Mouse (Mus musculus): ENCODE results near the gene Frmd4a. TPM values are rescaled to one million over a fixed set of nuclear protein-coding genes. Genes with fewer than 3 reads are reported as not detected.

Gene Frmd4a
- total and polyA plus RNA-seq, 3 experiments = 10.4 to 21.0 (median 20.0) TPM

GRCm38 (mm10) chr2:4113303-4113920, 95.9 kb downstream of the Frmd4a start:
- Histone ChIP-seq H3K27me3 (ENCODE audit: control insufficient read depth, insufficient read depth, low read length) (no peaks in the 10 kb centered on the region), H3K36me3 (ENCODE audit: control insufficient read depth, insufficient read depth, low read length) (no peaks in the 10 kb centered on the region), H3K27ac (no peak overlapping the region), H3K4me1 (ENCODE audit: control insufficient read depth, insufficient read depth, low read length) (no peaks in the 10 kb centered on the region), H3K9ac (ENCODE audit: low read depth, low read length) (no peak overlapping the region), H3K4me3 (no peak overlapping the region), H3K79me2 (replicated peaks; ENCODE audit: control insufficient read depth, insufficient read depth, low read length) (no peaks in the 10 kb centered on the region)
- TF ChIP-seq CTCF (IDR thresholded peaks at IDR 0.05) = no peak
- no peak for TF ChIP-seq EP300 (IDR thresholded peaks at IDR 0.05; ENCODE audit: insufficient read depth, low read depth, low read length)
- no peak for TF ChIP-seq POLR2A (IDR thresholded peaks at IDR 0.05; ENCODE audit: insufficient read depth, low read depth, low read length)
- intact Hi-C loops (cut with DNase I) = no loop called here
- DNase-seq = no peak
- 65% methylated on average over 7 of the region's 7 CpGs for WGBS

- H3K9ac ChIP-seq (ENCODE audit: low read depth, low read length) = no peak overlapping the region
- H3K27ac ChIP-seq = no peak overlapping the region
- no peaks in the 10 kb centered on the region for H3K27me3 ChIP-seq (ENCODE audit: control insufficient read depth, insufficient read depth, low read length)
- no peaks in the 10 kb centered on the region for H3K36me3 ChIP-seq (ENCODE audit: control insufficient read depth, insufficient read depth, low read length)
- no peaks in the 10 kb centered on the region for H3K4me1 ChIP-seq (ENCODE audit: control insufficient read depth, insufficient read depth, low read length)
- DNase-seq = no peak
- H3K79me2 ChIP-seq (replicated peaks; ENCODE audit: control insufficient read depth, insufficient read depth, low read length) = no peaks in the 10 kb centered on the region
- TF ChIP-seq CTCF (IDR thresholded peaks at IDR 0.05) = no peak
- TF ChIP-seq EP300 (IDR thresholded peaks at IDR 0.05; ENCODE audit: insufficient read depth, low read depth, low read length) = no peak
- TF ChIP-seq POLR2A (IDR thresholded peaks at IDR 0.05; ENCODE audit: insufficient read depth, low read depth, low read length) = no peak
- WGBS = 68% methylated on average over 9 of the region's 9 CpGs
- H3K4me3 ChIP-seq = no peak overlapping the region
- intact Hi-C loops (cut with DNase I) = no loop called here
Observed at GRCm38 (mm10) chr2:4119678-4120458, 102.4 kb downstream of the Frmd4a start.

GRCm38 (mm10) chr2:4131216-4131615, 113.7 kb downstream of the Frmd4a start:
- Histone ChIP-seq H3K9ac (ENCODE audit: low read depth, low read length) (no peak overlapping the region), H3K27me3 (ENCODE audit: control insufficient read depth, insufficient read depth, low read length) (no peaks in the 10 kb centered on the region), H3K4me1 (ENCODE audit: control insufficient read depth, insufficient read depth, low read length) (no peaks in the 10 kb centered on the region), H3K27ac (no peak overlapping the region), H3K36me3 (ENCODE audit: control insufficient read depth, insufficient read depth, low read length) (no peaks in the 10 kb centered on the region), H3K4me3 (no peak overlapping the region), H3K79me2 (replicated peaks; ENCODE audit: control insufficient read depth, insufficient read depth, low read length) (no peaks in the 10 kb centered on the region)
- TF ChIP-seq CTCF (IDR thresholded peaks at IDR 0.05) (no peak), POLR2A (IDR thresholded peaks at IDR 0.05; ENCODE audit: insufficient read depth, low read depth, low read length) (no peak)
- intact Hi-C loops (cut with DNase I) = no loop called here
- DNase-seq = no peak
- WGBS = 88% methylated on average over 4 of the region's 4 CpGs

- Histone ChIP-seq H3K36me3 (ENCODE audit: control insufficient read depth, insufficient read depth, low read length) (no peaks in the 10 kb centered on the region), H3K9ac (ENCODE audit: low read depth, low read length) (no peak overlapping the region), H3K27me3 (ENCODE audit: control insufficient read depth, insufficient read depth, low read length) (no peaks in the 10 kb centered on the region), H3K27ac (no peak overlapping the region), H3K4me3 (no peak overlapping the region), H3K79me2 (replicated peaks; ENCODE audit: control insufficient read depth, insufficient read depth, low read length) (no peaks in the 10 kb centered on the region), H3K4me1 (ENCODE audit: control insufficient read depth, insufficient read depth, low read length) (no peaks in the 10 kb centered on the region)
- TF ChIP-seq EP300 (IDR thresholded peaks at IDR 0.05; ENCODE audit: insufficient read depth, low read depth, low read length) (no peak), CTCF (IDR thresholded peaks at IDR 0.05) (no peak), POLR2A (IDR thresholded peaks at IDR 0.05; ENCODE audit: insufficient read depth, low read depth, low read length) (no peak)
- intact Hi-C loops (cut with DNase I) = no loop called here
- DNase-seq = no peak
- 84% methylated on average over 3 of the region's 3 CpGs for WGBS
Observed at GRCm38 (mm10) chr2:4137493-4137892, 120.0 kb downstream of the Frmd4a start.

GRCm38 (mm10) chr2:4142221-4142950, 124.9 kb downstream of the Frmd4a start:
- no peaks in the 10 kb centered on the region for H3K79me2 ChIP-seq (replicated peaks; ENCODE audit: control insufficient read depth, insufficient read depth, low read length)
- H3K36me3 ChIP-seq (ENCODE audit: control insufficient read depth, insufficient read depth, low read length) = no peaks in the 10 kb centered on the region
- no peak overlapping the region for H3K27ac ChIP-seq
- no peak overlapping the region for H3K9ac ChIP-seq (ENCODE audit: low read depth, low read length)
- no peak for TF ChIP-seq EP300 (IDR thresholded peaks at IDR 0.05; ENCODE audit: insufficient read depth, low read depth, low read length)
- no peak for TF ChIP-seq POLR2A (IDR thresholded peaks at IDR 0.05; ENCODE audit: insufficient read depth, low read depth, low read length)
- no peak for TF ChIP-seq CTCF (IDR thresholded peaks at IDR 0.05)
- no peak overlapping the region for H3K4me3 ChIP-seq
- intact Hi-C loops (cut with DNase I) = no loop called here
- no peak for DNase-seq
- H3K4me1 ChIP-seq (ENCODE audit: control insufficient read depth, insufficient read depth, low read length) = no peaks in the 10 kb centered on the region
- WGBS = 56% methylated on average over 4 of the region's 4 CpGs
- no peaks in the 10 kb centered on the region for H3K27me3 ChIP-seq (ENCODE audit: control insufficient read depth, insufficient read depth, low read length)

GRCm38 (mm10) chr2:4144424-4144823, 126.9 kb downstream of the Frmd4a start:
- Histone ChIP-seq H3K27ac (no peak overlapping the region), H3K9ac (ENCODE audit: low read depth, low read length) (no peak overlapping the region), H3K36me3 (ENCODE audit: control insufficient read depth, insufficient read depth, low read length) (no peaks in the 10 kb centered on the region), H3K27me3 (ENCODE audit: control insufficient read depth, insufficient read depth, low read length) (no peaks in the 10 kb centered on the region), H3K4me3 (no peak overlapping the region), H3K4me1 (ENCODE audit: control insufficient read depth, insufficient read depth, low read length) (no peaks in the 10 kb centered on the region), H3K79me2 (replicated peaks; ENCODE audit: control insufficient read depth, insufficient read depth, low read length) (no peaks in the 10 kb centered on the region)
- WGBS = 93% methylated on average over 4 of the region's 4 CpGs
- no peak for DNase-seq
- TF ChIP-seq CTCF (IDR thresholded peaks at IDR 0.05) (no peak), POLR2A (IDR thresholded peaks at IDR 0.05; ENCODE audit: insufficient read depth, low read depth, low read length) (no peak), EP300 (IDR thresholded peaks at IDR 0.05; ENCODE audit: insufficient read depth, low read depth, low read length) (no peak)
- intact Hi-C loops (cut with DNase I) = no loop called here
